Mouse (Mus musculus) MEL (cell line): ENCODE measurements at regions not wholly inside any gene's neighbourhood (a gene's known extent, or its start where the extent isn't known, plus 50 kb on each side); places are given as distances from the start of the nearest gene placed in this dataset.

Source experiments
- CTCF ChIP-seq, 3 experiments: IDR thresholded peaks in 2 of 3; conservative IDR thresholded peaks in 1 of 3; 2 replicates each; pipeline ENCODE4 v1.5.1; 2011 to 2012; ENCODE audit warnings: low read length in 3 of 3, low read depth in 2 of 3, mild to moderate bottlenecking in 2 of 3, improper control_type of control experiment in 1 of 3, inconsistent platforms in 1 of 3, mixed read lengths in 1 of 3, moderate library complexity in 1 of 3; ENCODE audit not compliant: control insufficient read depth in 1 of 3, insufficient read depth in 1 of 3, poor library complexity in 1 of 3, severe bottlenecking in 1 of 3
- EP300 ChIP-seq, 2 experiments: IDR thresholded peaks; 2 replicates each; pipeline ENCODE4 v1.6.1; 2011; ENCODE audit warnings: improper control_type of control experiment in 2 of 2, low read length in 2 of 2, low read depth in 1 of 2, mild to moderate bottlenecking in 1 of 2
- HCFC1 ChIP-seq: IDR thresholded peaks from 2 replicates; pipeline ENCODE4 v1.6.1; 2012; ENCODE audit warnings: low read depth, mild to moderate bottlenecking, inconsistent platforms, low read length, improper control_type of control experiment, moderate library complexity
- MAX ChIP-seq: IDR thresholded peaks from 2 replicates; pipeline ENCODE4 v1.6.1; 2011; ENCODE audit warnings: low read length, improper control_type of control experiment
- NELFE ChIP-seq: IDR thresholded peaks from 2 replicates; pipeline ENCODE4 v1.6.1; 2011; ENCODE audit warnings: low read depth, low read length, improper control_type of control experiment
- POLR2A ChIP-seq, 2 experiments: IDR thresholded peaks; 2 replicates each; pipeline ENCODE4 v1.6.1; 2011 to 2012; ENCODE audit warnings: low read length in 2 of 2, mild to moderate bottlenecking in 2 of 2, control low read depth in 1 of 2, improper control_type of control experiment in 1 of 2, low read depth in 1 of 2, moderate library complexity in 1 of 2; ENCODE audit not compliant: control insufficient read depth in 1 of 2, insufficient read depth in 1 of 2, poor library complexity in 1 of 2
- POLR2AphosphoS2 ChIP-seq: IDR thresholded peaks from 2 replicates; pipeline ENCODE4 v1.6.1; 2011; ENCODE audit warnings: low read length, improper control_type of control experiment
- RCOR1 ChIP-seq: IDR thresholded peaks from 2 replicates; pipeline ENCODE4 v1.6.1; 2012; ENCODE audit warnings: low read depth, mild to moderate bottlenecking, inconsistent platforms, low read length, improper control_type of control experiment
- SMC3 ChIP-seq: IDR thresholded peaks from 2 replicates; pipeline ENCODE4 v1.6.1; 2011; ENCODE audit warnings: low read depth, low read length, improper control_type of control experiment
- UBTF ChIP-seq: IDR thresholded peaks from 2 replicates; pipeline ENCODE4 v1.6.1; 2012; ENCODE audit warnings: low read depth, mild to moderate bottlenecking, inconsistent platforms, low read length, improper control_type of control experiment, moderate library complexity, borderline replicate concordance; ENCODE audit not compliant: insufficient read depth
- ZNF384 ChIP-seq: IDR thresholded peaks from 2 replicates; pipeline ENCODE4 v1.6.1; 2012; ENCODE audit warnings: low read depth, mild to moderate bottlenecking, inconsistent platforms, low read length, improper control_type of control experiment

GRCm38 (mm10) chr1:57605525-57605924 lies 168.4 kb upstream of the Spats2l start:
- TF ChIP-seq CTCF (IDR thresholded peaks at IDR 0.05 in 2 of 3, conservative IDR thresholded peaks at IDR 0.05 in 1 of 3; ENCODE audit: control insufficient read depth in 1 of 3, insufficient read depth in 1 of 3, low read depth in 2 of 3, low read length in 3 of 3, poor library complexity in 1 of 3, severe bottlenecking in 1 of 3) (no peak), UBTF (no peak), EP300 (IDR thresholded peaks at IDR 0.05; ENCODE audit: low read depth in 1 of 2, low read length in 2 of 2) (no peak), MAX (no peak), POLR2A (IDR thresholded peaks at IDR 0.05; ENCODE audit: control insufficient read depth in 1 of 2, insufficient read depth in 1 of 2, low read depth in 1 of 2, low read length in 2 of 2, poor library complexity in 1 of 2) (no peak), HCFC1 (no peak), SMC3 (no peak), NELFE (no peak), ZNF384 (no peak), POLR2AphosphoS2 (no peak), RCOR1 (no peak)
